Mouse (Mus musculus) forebrain, embryonic 16.5 days (tissue): ENCODE data around the gene Adamtsl1. TPM values are rescaled to one million over a fixed set of nuclear protein-coding genes. Genes with fewer than 3 reads are reported as not detected.
A peak's percentile ranks its signal among the peaks of the same experiment; 100 is the strongest.

Experiments used
- ATAC-seq: fragments of 200-750 bp; cut with Nextera tagmentation; 2 replicates; pipeline ENCODE4 v1.8.0; 2017; ENCODE audit warnings: mild to moderate bottlenecking, moderate library complexity
- H3K27ac ChIP-seq: fragments of 300-500 bp; sonication (generic); 2 replicates; pipeline ENCODE4 v1.5.1; 2014; ENCODE audit warnings: low read length, control low read depth
- H3K27me3 ChIP-seq: fragments of 300-500 bp; sonication (generic); replicated peaks from 2 replicates; pipeline ENCODE4 v1.6.1; 2014; ENCODE audit warnings: low read length; ENCODE audit not compliant: control insufficient read depth, insufficient read depth
- H3K36me3 ChIP-seq: fragments of 300-500 bp; sonication (generic); 2 replicates; pipeline ENCODE4 v1.6.1; 2014; ENCODE audit not compliant: control insufficient read depth, insufficient read depth
- H3K4me1 ChIP-seq: fragments of 300-500 bp; sonication (generic); replicated peaks from 2 replicates; pipeline ENCODE4 v1.6.1; 2014; ENCODE audit warnings: low read length; ENCODE audit not compliant: control insufficient read depth, insufficient read depth
- H3K4me2 ChIP-seq: fragments of 300-500 bp; sonication (generic); 2 replicates; pipeline ENCODE4 v1.6.1; 2014; ENCODE audit warnings: mild to moderate bottlenecking, low read length, control low read depth
- H3K4me3 ChIP-seq: fragments of 300-500 bp; sonication (generic); replicated peaks from 2 replicates; pipeline ENCODE4 v1.5.1; 2014; ENCODE audit warnings: mild to moderate bottlenecking, low read length, control low read depth
- H3K9ac ChIP-seq: fragments of 300-500 bp; sonication (generic); replicated peaks from 2 replicates; pipeline ENCODE4 v1.6.1; 2014; ENCODE audit warnings: low read depth, low read length, control low read depth
- H3K9me3 ChIP-seq: fragments of 300-500 bp; sonication (generic); 2 replicates; pipeline ENCODE4 v1.6.1; 2016; ENCODE audit warnings: low read length; ENCODE audit not compliant: control insufficient read depth
- WGBS: fragments of 180-500 bp; shearing (Covaris S2); extraction: QIAGEN DNeasy Blood & Tissue Kit; methylation state at CpG from one replicate; pipeline ENCODE4 v1.1.7; 2014; 5-methylcytosine and 5-hydroxymethylcytosine counted together
- polyA plus RNA-seq: library from polyadenylated mRNA; unstranded; fragments of >200 nt; fragmentation: Nextera tagmentation; extraction: Ambion mirVana; gene quantifications from 2 replicates; pipeline ENCODE4 v1.2.1, GENCODE M21; 2015

The Adamtsl1 gene
- polyA plus RNA-seq, 1 experiment from 2014 or later, result 6.7 TPM

DNA sequence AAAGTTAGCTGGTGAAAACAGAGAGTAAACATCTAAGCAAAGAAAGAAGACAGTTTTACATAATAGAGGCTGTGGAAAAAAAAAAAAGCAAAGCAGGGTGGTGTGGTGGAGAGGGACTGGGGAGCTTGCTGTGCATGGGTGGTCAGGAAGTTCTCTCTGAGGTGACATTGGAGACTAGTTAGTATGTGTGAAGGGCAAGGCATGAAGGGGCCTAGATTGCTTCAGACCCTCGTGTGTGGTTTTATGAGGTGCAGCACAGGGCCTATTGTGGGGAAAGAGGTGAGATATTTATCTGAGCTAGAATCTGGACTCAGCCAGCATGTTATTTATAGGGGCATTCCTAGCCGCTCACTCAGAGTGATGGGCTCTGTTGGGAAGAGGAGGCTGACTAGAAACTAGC is 605.1 kb downstream of the Adamtsl1 start:
- WGBS, result 90% methylated on average over 2 of the region's 2 CpGs
- Histone ChIP-seq H3K36me3 (no peaks in the 10 kb centered on the region), H3K4me2 (no peak overlapping the region), H3K9ac (no peak overlapping the region), H3K4me3 (no peak overlapping the region), H3K27ac (no peak overlapping the region), H3K27me3 (no peaks in the 10 kb centered on the region), H3K9me3 (no peaks in the 10 kb centered on the region), H3K4me1 (0 out of 2 replicates have a peak, but pooled peaks cover 3% of the 10 kb centered on the region)
- no peak for ATAC-seq

DNA sequence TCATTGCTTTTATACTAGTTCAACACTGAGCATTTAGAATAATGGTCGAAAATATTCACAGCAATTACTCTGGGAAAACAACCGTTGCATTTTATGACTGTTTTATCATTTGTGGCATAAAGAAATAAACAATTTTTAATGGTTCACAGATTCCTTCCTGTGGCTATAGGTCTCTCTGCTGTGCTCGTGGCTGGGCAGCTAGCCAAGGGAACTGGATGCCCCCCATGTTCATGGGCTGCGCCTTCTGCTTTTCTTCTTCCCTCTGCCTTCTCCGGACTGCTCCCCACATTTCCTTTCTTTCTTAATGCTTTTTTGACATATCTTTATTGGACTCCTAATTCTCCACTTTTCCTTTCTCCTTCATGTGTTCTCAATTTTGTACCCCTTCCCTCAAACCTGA is 608.5 kb downstream of the Adamtsl1 start:
- Histone ChIP-seq H3K9me3 (no peaks in the 10 kb centered on the region), H3K27ac (no peak overlapping the region), H3K4me3 (no peak overlapping the region), H3K4me1 (peaks cover 7% of the 10 kb centered on the region; the same call in 1 of the 2 replicates), H3K27me3 (no peaks in the 10 kb centered on the region), H3K9ac (no peak overlapping the region), H3K4me2 (no peak overlapping the region), H3K36me3 (no peaks in the 10 kb centered on the region)
- ATAC-seq, result no peak
- 55% methylated on average over 5 of the region's 5 CpGs for WGBS

DNA sequence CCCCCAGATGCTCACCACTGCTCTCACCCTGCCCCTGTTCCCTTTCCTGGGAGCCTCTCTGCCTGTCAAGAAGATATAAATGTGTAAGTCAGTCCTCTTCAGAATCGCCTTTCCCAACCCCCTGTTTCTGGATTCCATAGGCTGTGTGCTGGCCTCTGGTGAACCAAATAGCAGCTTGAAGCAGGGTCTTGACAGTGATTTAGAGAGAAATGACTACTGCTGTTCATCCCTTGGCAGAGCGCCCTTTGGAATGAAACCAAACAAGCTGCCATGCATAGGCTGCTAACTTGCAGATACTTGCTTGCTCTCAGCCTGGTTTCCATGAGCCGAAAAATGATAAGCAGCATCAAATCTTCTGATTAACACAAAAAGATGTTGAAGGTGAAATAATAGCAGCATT is 610.4 kb downstream of the Adamtsl1 start:
- WGBS, result 48% methylated on average over 3 of the region's 3 CpGs
- Histone ChIP-seq H3K27ac (no peak overlapping the region), H3K27me3 (no peaks in the 10 kb centered on the region), H3K4me2 (no peak overlapping the region), H3K4me3 (no peak overlapping the region), H3K4me1 (peaks cover 7% of the 10 kb centered on the region; the same call in 1 of the 2 replicates), H3K9me3 (no peaks in the 10 kb centered on the region), H3K9ac (no peak overlapping the region), H3K36me3 (no peaks in the 10 kb centered on the region)
- peak; percentile 81 for ATAC-seq

DNA sequence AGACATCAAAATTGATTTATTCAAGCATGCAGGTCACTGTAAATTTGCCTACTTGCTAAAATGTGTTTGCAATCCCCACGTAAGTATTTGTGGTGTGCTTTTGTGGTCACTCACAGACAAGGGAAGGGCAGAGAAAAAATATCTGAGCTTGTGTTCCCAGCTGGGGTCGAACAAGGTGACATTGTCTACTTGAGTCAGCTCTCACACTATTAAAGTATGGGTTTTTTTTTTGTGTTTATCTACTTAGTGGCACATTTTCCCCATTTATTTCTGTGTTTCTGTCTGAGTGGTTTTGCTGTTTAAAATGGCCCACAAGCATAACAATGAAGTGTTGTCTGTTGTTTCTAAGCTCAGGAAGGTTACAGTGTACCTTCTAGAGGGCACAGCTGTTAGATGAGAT is 612.7 kb downstream of the Adamtsl1 start:
- Histone ChIP-seq H3K9ac (no peak overlapping the region), H3K4me3 (no peak overlapping the region), H3K36me3 (no peaks in the 10 kb centered on the region), H3K4me2 (no peak overlapping the region), H3K4me1 (peaks cover 7% of the 10 kb centered on the region; the same call in 1 of the 2 replicates), H3K27me3 (no peaks in the 10 kb centered on the region), H3K9me3 (no peaks in the 10 kb centered on the region), H3K27ac (no peak overlapping the region)
- 77% methylated on average over 2 of the region's 2 CpGs for WGBS
- no peak for ATAC-seq

DNA sequence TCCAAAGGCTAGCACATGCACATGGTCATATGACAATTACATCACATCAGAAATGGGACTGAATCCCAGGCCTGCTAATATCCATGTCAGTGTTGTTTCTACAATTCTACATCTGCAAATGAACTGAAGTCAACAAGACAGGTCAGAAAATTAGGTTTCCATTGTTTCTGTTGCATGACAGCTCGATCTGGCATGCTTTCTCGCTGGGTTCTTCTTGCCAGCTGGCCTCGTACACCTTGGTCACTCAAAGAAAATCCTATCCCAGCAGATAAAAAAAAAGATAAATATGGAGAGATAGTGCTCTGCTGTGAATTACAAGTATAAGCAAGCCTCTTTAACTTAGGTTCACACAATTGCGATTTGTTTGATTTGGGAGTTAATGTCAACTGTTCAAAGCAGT is 644.6 kb downstream of the Adamtsl1 start:
- Histone ChIP-seq H3K4me3 (no peak overlapping the region), H3K4me2 (no peak overlapping the region), H3K36me3 (no peaks in the 10 kb centered on the region), H3K27me3 (no peaks in the 10 kb centered on the region), H3K4me1 (no peaks in the 10 kb centered on the region), H3K27ac (no peak overlapping the region), H3K9me3 (no peaks in the 10 kb centered on the region), H3K9ac (no peak overlapping the region)
- no peak for ATAC-seq
- WGBS, result 89% methylated on average over 4 of the region's 4 CpGs

DNA sequence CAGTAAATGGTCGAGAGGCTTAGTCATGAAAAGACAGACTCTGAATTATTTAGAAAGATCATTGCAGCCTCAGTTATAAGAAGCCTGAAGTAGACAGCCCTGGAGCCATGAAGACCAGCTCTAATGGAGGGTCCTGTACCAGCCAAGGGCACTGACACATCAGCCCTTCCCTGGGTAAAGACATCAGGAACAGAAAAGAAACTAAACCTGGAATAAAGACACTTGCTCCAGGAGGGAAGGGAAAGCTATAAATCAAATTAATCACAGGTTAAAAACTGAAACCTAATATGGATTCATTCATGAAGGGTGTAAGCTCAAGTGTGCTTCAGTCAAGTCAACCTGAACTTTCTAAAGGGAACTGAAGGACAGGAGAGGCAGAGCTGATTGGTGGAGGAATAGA is 645.4 kb downstream of the Adamtsl1 start:
- WGBS, result 77% methylated on average over 1 of the region's 1 CpGs
- no peaks in the 10 kb centered on the region for H3K4me1 ChIP-seq
- H3K27me3 ChIP-seq, result no peaks in the 10 kb centered on the region
- no peak overlapping the region for H3K4me2 ChIP-seq
- ATAC-seq, result no peak
- H3K27ac ChIP-seq, result no peak overlapping the region
- H3K9me3 ChIP-seq, result no peaks in the 10 kb centered on the region
- H3K4me3 ChIP-seq, result no peak overlapping the region
- H3K36me3 ChIP-seq, result no peaks in the 10 kb centered on the region
- H3K9ac ChIP-seq, result no peak overlapping the region

DNA sequence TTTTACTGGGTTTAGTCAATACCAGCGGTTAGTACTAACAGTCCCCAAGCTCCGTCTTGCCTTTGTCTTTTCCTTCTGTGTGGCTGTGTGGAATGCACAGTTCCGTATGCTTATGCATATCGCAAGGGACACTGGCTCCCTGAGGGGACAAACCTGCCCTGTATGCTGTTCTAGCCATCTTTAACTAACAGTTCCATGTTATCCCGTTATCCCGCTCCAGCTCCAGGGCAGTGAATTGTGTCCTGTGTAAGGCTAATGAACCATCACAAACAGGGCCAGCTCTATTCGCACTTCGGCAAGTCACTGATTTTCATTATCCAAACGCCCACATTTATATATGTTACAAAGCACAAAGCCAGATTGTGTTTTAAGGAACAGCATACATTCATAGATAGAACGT is 656.8 kb downstream of the Adamtsl1 start:
- no peak overlapping the region for H3K27ac ChIP-seq
- no peaks in the 10 kb centered on the region for H3K27me3 ChIP-seq
- H3K4me3 ChIP-seq, result no peak overlapping the region
- no peaks in the 10 kb centered on the region for H3K9me3 ChIP-seq
- H3K36me3 ChIP-seq, result no peaks in the 10 kb centered on the region
- H3K9ac ChIP-seq, result no peak overlapping the region; the same call in 1 of the 2 replicates
- no peak overlapping the region for H3K4me2 ChIP-seq
- ATAC-seq, result 0 out of 2 replicates have a peak, but pooled peaks have one; percentile 26
- H3K4me1 ChIP-seq, result no peaks in the 10 kb centered on the region; the same call in 1 of the 2 replicates
- 35% methylated on average over 10 of the region's 10 CpGs for WGBS

DNA sequence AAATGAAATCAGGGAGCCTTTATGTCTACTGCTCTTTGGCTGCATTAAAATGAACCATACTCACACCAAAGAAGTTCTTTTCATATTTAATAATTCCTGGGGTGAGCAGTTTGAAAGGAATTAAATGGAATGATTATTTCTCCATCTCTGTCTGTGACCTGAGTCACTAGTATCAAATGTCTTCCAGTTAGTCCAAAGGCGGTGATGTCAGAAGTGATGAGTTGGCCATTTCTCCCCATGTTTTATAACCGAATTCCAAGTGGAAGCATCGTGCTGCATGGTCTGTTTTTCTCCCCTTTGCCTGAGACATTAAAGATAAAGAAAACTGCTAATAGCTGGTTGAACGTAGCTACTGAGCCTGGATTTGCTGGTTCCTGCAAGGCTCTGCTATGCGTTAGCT is 657.5 kb downstream of the Adamtsl1 start:
- H3K4me2 ChIP-seq, result no peak overlapping the region
- WGBS, result 71% methylated on average over 5 of the region's 5 CpGs
- no peaks in the 10 kb centered on the region; the same call in 1 of the 2 replicates for H3K4me1 ChIP-seq
- H3K27ac ChIP-seq, result no peak overlapping the region
- H3K4me3 ChIP-seq, result no peak overlapping the region
- H3K9me3 ChIP-seq, result no peaks in the 10 kb centered on the region
- ATAC-seq, result no peak
- H3K36me3 ChIP-seq, result no peaks in the 10 kb centered on the region
- H3K27me3 ChIP-seq, result no peaks in the 10 kb centered on the region
- no peak overlapping the region for H3K9ac ChIP-seq

DNA sequence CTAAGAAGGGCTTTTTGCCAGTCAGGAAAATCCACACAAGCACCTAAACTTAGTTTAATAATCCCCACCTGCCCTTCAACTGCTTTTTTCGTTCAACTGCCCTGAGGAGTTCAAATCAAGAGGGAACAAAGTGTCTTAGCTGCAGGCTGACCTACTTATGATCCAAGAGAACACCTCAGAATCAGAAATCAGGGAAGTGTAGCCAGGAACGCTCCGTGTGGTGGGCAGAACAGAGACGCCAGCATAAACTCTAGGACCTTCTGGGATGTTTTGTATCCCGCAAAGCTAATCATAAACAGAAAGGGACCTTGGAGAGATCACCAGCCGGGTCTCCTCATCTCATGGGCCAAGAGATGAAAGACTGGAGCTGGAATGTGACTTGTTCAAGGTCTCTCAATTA is 663.5 kb downstream of the Adamtsl1 start:
- Histone ChIP-seq H3K4me3 (no peak overlapping the region), H3K9ac (no peak overlapping the region), H3K4me1 (no peaks in the 10 kb centered on the region; the same call in 1 of the 2 replicates), H3K36me3 (no peaks in the 10 kb centered on the region), H3K27ac (no peak overlapping the region), H3K4me2 (no peak overlapping the region), H3K9me3 (no peaks in the 10 kb centered on the region), H3K27me3 (no peaks in the 10 kb centered on the region)
- ATAC-seq, result no peak
- 91% methylated on average over 6 of the region's 6 CpGs for WGBS

DNA sequence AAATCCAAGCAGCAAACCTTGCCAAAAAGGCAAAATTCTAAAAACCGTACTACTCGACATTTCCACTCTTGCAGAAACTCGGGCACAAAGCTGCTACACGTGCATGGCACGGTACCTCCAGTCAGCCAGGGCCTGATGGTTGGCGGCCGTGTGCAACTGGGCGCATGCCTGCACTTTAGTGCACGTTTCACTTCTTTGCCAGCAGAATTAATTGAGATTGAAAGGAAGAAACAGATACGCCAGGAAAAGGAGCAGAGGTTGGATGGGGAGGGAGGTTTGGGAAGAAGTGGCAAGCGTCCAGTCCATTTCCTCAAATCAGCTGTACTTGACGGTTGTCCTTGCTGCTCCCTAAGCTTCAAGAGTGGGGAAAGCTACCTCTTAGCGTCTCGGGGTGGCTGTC is 664.1 kb downstream of the Adamtsl1 start:
- H3K9me3 ChIP-seq, result no peaks in the 10 kb centered on the region
- no peak overlapping the region for H3K9ac ChIP-seq
- H3K4me1 ChIP-seq, result no peaks in the 10 kb centered on the region; the same call in 1 of the 2 replicates
- H3K36me3 ChIP-seq, result no peaks in the 10 kb centered on the region
- ATAC-seq, result no peak
- H3K27me3 ChIP-seq, result no peaks in the 10 kb centered on the region
- no peak overlapping the region for H3K27ac ChIP-seq
- H3K4me3 ChIP-seq, result no peak overlapping the region
- 76% methylated on average over 14 of the region's 14 CpGs for WGBS
- H3K4me2 ChIP-seq, result no peak overlapping the region
